Mouse (Mus musculus) inflammation-experienced regulatory T-cells (primary cell): Measurements from ENCODE around the gene Slc25a3. TPM values are rescaled to one million over a fixed set of nuclear protein-coding genes. Genes with fewer than 3 reads are reported as not detected.

Experiments used
- polyA plus RNA-seq, 2 experiments: library from polyadenylated mRNA; unstranded; fragments of 100-300 nt; shearing (Covaris generic); gene quantifications; one replicate each; pipeline ENCODE4 v1.2.1; 2017

Gene Slc25a3
- polyA plus RNA-seq = 100 to 1,000 TPM; 359 to 370 TPM

GRCm38 (mm10) chr10:91123828-91124822 is at the start of gene Slc25a3:
TSS of gene Slc25a3 (minus strand) at chr10:91124059.

GRCm38 (mm10) chr10:91082550-91083392 is 41.1 kb downstream of the Slc25a3 start, which contains the start of the genes Apaf1 and Ikbip:
TSS of gene Apaf1 (minus strand) at chr10:91082770.
TSS of gene Ikbip (plus strand) at chr10:91082940.

Other genes starting within 250 kb of the Slc25a3 start
- gene Apaf1, start 41.3 kb downstream of the Slc25a3 start, polyA plus RNA-seq = 10 to 100 TPM; 29.8 to 30.8 TPM
- gene Ikbip, start 41.1 kb downstream of the Slc25a3 start, polyA plus RNA-seq = 10 to 100 TPM; 11.8 to 14.3 TPM
- gene Tmpo, start 57.3 kb upstream of the Slc25a3 start, polyA plus RNA-seq = 100 to 1,000 TPM; 194 to 200 TPM